Mouse (Mus musculus): ENCODE results near the gene Rap1gds1. TPM values are rescaled to one million over a fixed set of nuclear protein-coding genes. Genes with fewer than 3 reads are reported as not detected.

Gene Rap1gds1
- 25.4 and 29.2 TPM in 2 replicates for polyA plus RNA-seq (2012; rRNA removed)

DNA sequence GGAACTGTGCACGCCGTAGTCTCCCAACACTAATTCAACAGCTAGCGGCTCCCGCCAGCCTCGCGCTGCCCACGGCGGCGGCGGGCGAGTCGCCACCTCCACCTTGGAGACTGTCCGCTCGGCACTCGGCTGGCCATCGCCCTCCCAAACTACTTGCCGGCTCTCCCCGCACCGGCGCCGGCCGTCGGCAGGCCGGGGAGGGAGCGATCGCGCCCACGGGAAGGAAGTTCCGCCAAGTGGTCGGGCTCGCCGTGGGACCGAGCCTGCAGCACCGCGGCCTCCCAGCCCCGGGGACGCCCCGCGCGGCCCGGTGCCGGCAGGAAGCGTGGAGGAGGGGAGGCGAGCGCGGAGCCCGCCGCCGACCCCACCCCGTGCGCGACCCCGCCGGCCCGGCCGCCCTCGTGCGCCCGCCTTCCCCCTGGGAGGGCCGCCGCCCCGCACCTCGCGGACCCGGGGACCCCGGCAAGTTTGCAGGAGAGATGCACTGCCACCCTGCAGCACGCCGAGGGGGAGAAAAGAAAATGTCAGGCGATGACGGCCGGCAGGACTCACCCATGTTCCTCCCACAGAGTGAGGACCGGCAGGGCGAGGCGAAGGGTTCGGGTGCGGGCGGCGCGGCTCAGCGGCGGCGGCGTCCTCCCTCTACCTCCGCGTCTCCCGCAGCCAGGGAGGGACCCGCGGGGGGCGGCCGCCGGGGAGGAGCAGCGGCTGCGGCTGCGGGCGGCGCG, at the start of gene Rap1gds1:
Gene Rap1gds1, minus strand, starts transcription at position 718 of the 728 bp plus-strand sequence.
- DNase-seq (ENCODE audit: low read depth), result no peak

GRCm38 (mm10) chr3:139118446-139118845, 43.4 kb upstream of the Rap1gds1 start:
- no peak for DNase-seq (ENCODE audit: low read depth)

GRCm38 (mm10) chr3:139116733-139117337, 41.8 kb upstream of the Rap1gds1 start:
- no peak for DNase-seq (ENCODE audit: low read depth)

DNA sequence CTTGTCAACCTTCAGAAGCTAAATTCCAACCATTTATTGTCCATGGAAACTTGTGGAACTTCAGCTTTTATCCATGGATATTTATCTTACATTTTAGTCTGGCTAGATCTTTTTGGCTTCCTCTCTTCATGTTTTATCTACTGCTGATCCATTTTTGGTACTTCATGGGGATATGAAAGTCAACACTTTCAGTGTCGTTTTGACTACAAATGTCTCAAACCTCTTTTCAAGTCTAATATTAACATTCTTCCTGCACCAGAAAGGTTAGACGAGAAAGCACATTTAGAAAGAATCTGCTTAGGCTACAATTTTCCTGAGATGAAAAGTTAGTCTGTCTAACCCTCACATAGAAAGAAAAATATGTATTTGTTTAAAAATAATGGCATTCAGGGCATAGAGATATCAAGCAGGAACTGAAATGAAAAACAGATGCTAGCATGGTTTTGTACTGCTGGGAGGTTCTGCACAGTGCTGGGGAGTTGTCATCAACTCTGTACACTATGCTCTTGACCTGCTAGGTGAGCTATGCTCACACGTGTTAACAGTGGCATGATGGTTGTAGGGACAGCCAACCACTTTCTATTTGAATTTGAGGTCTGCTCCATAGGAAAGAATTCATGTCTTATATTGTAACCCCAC, 37.5 kb upstream of the Rap1gds1 start:
- DNase-seq (ENCODE audit: low read depth), result no peak

GRCm38 (mm10) chr3:139111877-139112276, 36.9 kb upstream of the Rap1gds1 start:
- no peak for DNase-seq (ENCODE audit: low read depth)

GRCm38 (mm10) chr3:139108176-139108575, 33.2 kb upstream of the Rap1gds1 start:
- DNase-seq (ENCODE audit: low read depth), result no peak

DNA sequence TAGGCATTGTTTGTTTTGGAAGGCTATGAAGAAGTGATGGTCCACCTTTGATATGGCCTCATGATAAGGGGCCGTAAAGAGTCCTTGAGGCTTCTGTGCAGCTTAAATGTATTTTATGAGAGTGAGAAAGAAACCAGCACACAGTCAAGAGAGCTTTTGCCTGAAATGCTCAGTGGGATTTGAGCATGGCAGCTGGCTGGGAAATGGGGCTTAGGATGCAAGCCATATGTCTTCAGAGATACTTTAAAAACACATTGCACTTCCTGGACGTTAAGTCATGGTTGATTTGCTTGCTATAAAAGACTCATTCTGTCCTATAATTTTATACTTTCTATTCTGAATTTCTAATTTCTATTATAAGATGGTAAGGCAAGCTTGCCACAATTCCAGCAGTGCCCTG, 28.9 kb upstream of the Rap1gds1 start:
- DNase-seq (ENCODE audit: low read depth), result no peak

DNA sequence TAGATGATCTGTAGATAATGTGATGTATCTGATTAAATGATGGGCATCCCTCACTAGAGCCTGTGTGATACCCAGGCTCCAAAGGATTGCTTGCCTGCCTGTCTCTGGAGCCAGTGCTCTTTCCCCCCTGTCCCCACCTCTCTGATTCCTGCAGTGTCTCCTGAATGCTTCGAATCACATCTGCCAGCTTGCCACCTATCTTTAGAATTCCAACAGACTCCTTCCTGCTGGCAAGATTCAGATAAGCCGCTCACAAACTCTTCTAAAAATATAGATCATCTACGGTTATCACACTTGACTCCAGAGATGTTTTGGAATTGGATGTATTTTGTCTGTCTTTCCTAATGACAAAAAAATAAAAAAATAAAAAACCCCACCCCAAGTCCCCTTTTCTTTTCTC, 28.3 kb upstream of the Rap1gds1 start:
- no peak for DNase-seq (ENCODE audit: low read depth)

GRCm38 (mm10) chr3:139101941-139102340, 26.9 kb upstream of the Rap1gds1 start:
- DNase-seq (ENCODE audit: low read depth), result no peak

DNA sequence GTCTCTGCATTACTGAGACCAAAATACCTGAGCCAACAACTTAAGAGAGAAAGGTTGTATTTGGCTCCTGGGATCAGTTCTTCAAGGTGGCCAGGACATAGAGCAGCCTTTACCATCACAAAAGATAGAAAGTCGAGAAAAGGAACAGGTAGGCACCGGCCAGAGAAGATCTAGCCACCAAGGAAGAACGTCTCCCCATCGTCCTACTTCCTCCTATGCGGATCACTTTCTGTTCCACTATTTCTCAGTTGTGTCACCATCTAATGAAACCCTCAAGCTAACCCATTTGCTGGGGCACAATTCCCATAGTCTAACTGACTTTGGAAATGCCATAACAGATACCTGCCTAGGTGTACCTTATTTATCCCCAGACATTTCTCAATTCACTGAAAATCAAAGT, 24.3 kb upstream of the Rap1gds1 start:
- no peak for DNase-seq (ENCODE audit: low read depth)

GRCm38 (mm10) chr3:139095894-139096293, 20.9 kb upstream of the Rap1gds1 start:
- DNase-seq (ENCODE audit: low read depth), result no peak

- no peak for DNase-seq (ENCODE audit: low read depth)
Observed at GRCm38 (mm10) chr3:139088526-139088925, 13.5 kb upstream of the Rap1gds1 start.

GRCm38 (mm10) chr3:139083778-139084539, 9.0 kb upstream of the Rap1gds1 start:
- no peak for DNase-seq (ENCODE audit: low read depth)

GRCm38 (mm10) chr3:139079831-139080230, 4.8 kb upstream of the Rap1gds1 start:
- no peak for DNase-seq (ENCODE audit: low read depth)

- DNase-seq (ENCODE audit: low read depth), result no peak
Observed at GRCm38 (mm10) chr3:139078010-139078409, 3.0 kb upstream of the Rap1gds1 start.

DNA sequence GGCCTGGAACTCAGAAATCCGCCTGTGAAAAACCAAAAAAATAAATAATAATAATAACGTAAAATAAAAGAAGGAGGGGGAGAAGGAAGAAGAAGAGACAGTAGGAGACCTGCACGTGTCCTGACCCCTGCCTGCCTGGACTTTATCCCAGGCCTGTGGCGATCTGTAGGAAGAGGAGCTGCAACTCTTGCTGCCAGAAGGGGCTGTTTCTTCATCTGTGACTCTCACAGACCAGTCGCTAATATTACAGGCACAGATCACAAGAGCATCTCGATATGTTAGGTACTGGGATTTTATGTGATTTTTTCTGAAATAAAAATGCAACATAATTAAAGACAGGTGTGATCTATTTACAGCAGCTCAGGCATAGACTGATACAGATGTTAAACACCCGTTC, 1.1 kb upstream of the Rap1gds1 start:
- no peak for DNase-seq (ENCODE audit: low read depth)

- no peak for DNase-seq (ENCODE audit: low read depth)
Observed at GRCm38 (mm10) chr3:139075333-139076058, 495 bp upstream of the Rap1gds1 start.

DNA sequence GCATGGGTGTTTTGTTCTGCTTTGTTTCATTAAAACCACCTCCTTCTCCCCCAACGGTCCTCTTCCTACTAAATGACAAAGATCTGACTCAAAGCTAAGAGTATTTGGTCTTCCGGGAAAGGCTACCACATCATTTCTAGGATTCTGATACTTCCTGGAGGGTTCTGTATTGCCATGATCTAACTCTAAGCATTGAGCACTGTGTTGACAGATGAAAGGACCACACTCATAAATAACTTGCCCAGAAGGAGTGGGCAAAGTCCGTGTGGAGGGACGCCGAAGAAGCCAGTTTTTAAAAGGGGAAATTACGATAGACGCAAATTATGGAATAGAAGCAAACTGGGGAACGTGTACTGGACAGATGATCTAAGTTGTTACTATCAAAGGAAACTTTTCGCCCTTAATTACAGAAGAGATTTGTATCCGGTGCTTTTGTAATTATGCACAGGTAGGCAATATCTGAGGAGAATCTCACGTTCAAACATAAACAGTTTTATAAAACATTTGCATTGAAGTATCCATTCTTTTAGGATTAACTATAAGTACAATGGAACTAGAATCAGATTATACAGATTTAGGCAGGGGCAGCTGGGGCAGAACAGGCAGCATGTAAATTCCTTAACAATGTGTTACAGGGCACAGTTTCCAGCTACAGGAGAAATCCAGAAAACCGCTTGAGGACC, 1.1 kb downstream of the Rap1gds1 start:
- DNase-seq (ENCODE audit: low read depth), result no peak

DNA sequence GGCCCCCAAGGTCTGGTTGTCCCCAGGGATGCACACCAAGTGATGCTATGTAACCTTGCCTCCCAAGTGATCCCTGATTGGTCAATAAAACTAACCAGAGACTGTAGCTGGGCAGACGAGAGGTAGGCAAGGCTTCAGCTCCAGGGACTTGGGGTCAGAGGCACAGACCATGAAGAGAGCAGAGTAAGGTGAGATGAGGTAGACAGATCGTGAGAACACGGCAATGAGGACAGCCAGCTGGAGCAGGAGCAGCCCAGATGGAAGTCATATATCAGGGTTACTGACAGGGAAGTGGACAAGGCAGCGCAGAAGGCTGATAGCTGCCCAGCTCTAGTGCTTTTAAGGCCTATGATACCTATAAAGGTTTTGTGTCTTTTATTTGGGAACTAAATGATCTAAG, 5.5 kb downstream of the Rap1gds1 start:
- DNase-seq (ENCODE audit: low read depth), result no peak

DNA sequence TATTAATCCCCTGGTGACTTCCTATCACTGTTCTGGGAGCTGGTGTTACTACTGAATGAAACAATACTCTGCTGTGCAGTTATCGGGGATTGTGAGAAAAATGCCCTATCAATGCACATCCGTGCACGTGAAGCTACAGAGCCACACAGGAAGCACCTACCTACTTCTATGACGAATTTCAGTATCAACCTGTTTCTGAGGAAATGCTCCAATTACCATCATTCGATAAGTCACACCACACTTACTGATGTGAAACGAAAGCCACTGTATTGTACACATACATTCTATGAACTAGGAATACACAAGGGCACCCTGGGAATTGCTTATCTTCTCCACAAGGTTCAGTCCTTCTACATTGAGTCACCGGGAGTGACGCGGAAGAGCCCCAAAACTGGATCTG, 10.9 kb downstream of the Rap1gds1 start:
- DNase-seq (ENCODE audit: low read depth), result no peak

DNA sequence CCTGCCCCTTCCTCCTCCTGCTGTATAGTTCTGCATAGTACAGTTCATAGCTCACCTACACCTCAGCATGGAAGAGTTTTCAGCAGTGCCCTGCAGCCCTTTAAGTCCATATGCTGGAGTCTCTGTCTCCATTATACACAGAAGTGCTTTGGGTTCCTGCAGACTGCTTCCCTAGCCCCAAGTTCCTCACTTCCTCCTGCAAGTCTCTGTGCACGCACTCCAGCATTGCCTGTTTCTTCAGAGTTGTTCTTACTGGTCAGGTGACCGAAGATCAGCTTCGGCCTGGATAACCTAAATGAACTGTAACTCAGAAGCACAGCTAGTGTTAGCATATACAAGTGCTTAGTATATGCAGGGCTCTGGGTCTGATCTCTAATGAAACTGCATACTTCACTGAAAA, 12.9 kb downstream of the Rap1gds1 start:
- DNase-seq (ENCODE audit: low read depth), result no peak
